Mouse (Mus musculus): ENCODE data around the gene Psme1.

Psme1 gene

GRCm38 (mm10) chr14:55603271-55603632, 25.3 kb downstream of the Psme1 start, which contains the start of gene Irf9:
TSS of gene Irf9 (plus strand) at chr14:55603571.
- no peak for DNase-seq (ENCODE audit: low spot score)

GRCm38 (mm10) chr14:55603633-55604576, 26.0 kb downstream of the Psme1 start:
- peak; percentile 84 for DNase-seq (ENCODE audit: low spot score)

- no peak for DNase-seq (ENCODE audit: low spot score)
Observed at GRCm38 (mm10) chr14:55604823-55605222, 26.9 kb downstream of the Psme1 start.

GRCm38 (mm10) chr14:55605743-55606459, 28.0 kb downstream of the Psme1 start:
- DNase-seq (ENCODE audit: low spot score), result no peak

GRCm38 (mm10) chr14:55608339-55608738, 30.4 kb downstream of the Psme1 start:
- no peak for DNase-seq (ENCODE audit: low spot score)

GRCm38 (mm10) chr14:55613346-55613745, 35.4 kb downstream of the Psme1 start:
- DNase-seq (ENCODE audit: low spot score), result no peak

GRCm38 (mm10) chr14:55614565-55615178, 36.7 kb downstream of the Psme1 start:
- no peak for DNase-seq (ENCODE audit: low spot score)

GRCm38 (mm10) chr14:55615876-55616275, 38.0 kb downstream of the Psme1 start:
- DNase-seq (ENCODE audit: low spot score), result no peak

GRCm38 (mm10) chr14:55616844-55617243, 38.9 kb downstream of the Psme1 start:
- DNase-seq (ENCODE audit: low spot score), result no peak

- DNase-seq (ENCODE audit: low spot score), result no peak
Observed at GRCm38 (mm10) chr14:55617822-55618221, 39.9 kb downstream of the Psme1 start, which contains the start of gene Rec8. TSS of gene Rec8 (plus strand) at chr14:55618037.

- no peak for DNase-seq (ENCODE audit: low spot score)
Observed at GRCm38 (mm10) chr14:55618486-55619195, 40.7 kb downstream of the Psme1 start.

- no peak for DNase-seq (ENCODE audit: low spot score)
Observed at GRCm38 (mm10) chr14:55628077-55628827, 50.3 kb downstream of the Psme1 start.

GRCm38 (mm10) chr14:55629312-55629711, 51.4 kb downstream of the Psme1 start:
- DNase-seq (ENCODE audit: low spot score), result peak; percentile 53

All from urinary bladder, postnatal 25 days (tissue).